Mouse (Mus musculus) spleen, postnatal 0 days (tissue): ENCODE results near the gene Gm10128. TPM values are rescaled to one million over a fixed set of nuclear protein-coding genes. Genes with fewer than 3 reads are reported as not detected.

Source experiments
- polyA plus RNA-seq: library from polyadenylated mRNA; unstranded; fragments of >200 nt; fragmentation: Nextera tagmentation; extraction: Ambion mirVana; gene quantifications from 2 replicates; pipeline ENCODE4 v1.2.1, GENCODE M21; 2015

Gm10128 gene
- not detected in 2 replicates for polyA plus RNA-seq

DNA sequence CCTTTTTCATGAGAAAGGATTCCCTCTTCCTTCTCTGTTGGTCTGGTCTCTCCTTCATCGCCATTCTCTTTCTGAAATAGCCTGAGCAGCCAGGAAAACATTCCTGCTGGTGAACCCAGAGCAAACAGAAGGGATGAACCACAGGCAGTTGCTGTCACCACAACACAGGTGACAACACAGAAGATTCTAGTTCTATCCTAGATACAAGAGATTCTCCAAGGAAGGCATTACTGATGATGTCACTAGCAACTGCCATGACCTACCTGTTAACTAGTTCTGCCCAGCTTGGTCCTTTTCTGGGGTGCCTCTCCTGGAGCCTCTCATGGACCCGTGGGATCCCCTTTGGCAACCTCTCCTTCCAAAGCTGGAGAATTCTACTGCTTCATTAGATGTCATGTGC is at the start of gene Gm10128:
Gene Gm10128 (minus strand): TSS at position 101 of the 400 bp plus-strand sequence.

DNA sequence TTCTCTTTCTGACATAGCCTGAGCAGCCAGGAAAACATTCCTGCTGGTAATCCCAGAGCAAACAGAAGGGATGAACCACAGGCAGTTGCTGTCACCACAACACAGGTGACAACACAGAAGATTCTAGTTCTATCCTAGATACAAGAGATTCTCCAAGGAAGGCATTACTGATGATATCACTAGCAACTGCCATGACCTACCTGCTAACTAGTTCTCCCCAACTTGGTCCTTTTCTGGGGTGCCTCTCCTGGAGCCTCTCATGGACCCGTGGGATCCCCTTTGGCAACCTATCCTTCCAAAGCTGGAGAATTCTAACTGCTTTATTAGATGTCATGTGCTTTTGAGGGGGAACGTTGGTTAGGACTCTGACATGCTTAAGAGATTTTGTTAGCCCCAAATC is 48.3 kb downstream of the Gm10128 start, which contains the start of gene Gm10338:
Gene Gm10338 (minus strand): TSS at position 101 of the 400 bp plus-strand sequence.

Other genes with a start within 250 kb of the Gm10128 start
- gene Gm3755, start 193.1 kb downstream of the Gm10128 start, polyA plus RNA-seq: not detected in 2 replicates
- 0.19 TPM in 1 of 2 replicates, not detected in the other for gene Gm3752, start 160.2 kb downstream of the Gm10128 start, polyA plus RNA-seq
- gene Gm3558, start 75.4 kb downstream of the Gm10128 start, polyA plus RNA-seq: 0.08 and 0.19 TPM in 2 replicates
- gene Gm10338, start 48.4 kb downstream of the Gm10128 start, polyA plus RNA-seq: not detected in 2 replicates
- not detected in 2 replicates for gene Gm26661, start 147.6 kb upstream of the Gm10128 start, polyA plus RNA-seq
- 2.6 and 3.7 TPM in 2 replicates for gene Flnb, start 174.0 kb upstream of the Gm10128 start, polyA plus RNA-seq